Mouse (Mus musculus) hindbrain, embryonic 12.5 days (tissue): ENCODE measurements around the gene Cdc42ep5. TPM values are rescaled to one million over a fixed set of nuclear protein-coding genes. Genes with fewer than 3 reads are reported as not detected.
A peak's percentile ranks its signal among the peaks of the same experiment; 100 is the strongest.

ENCODE experiments used
- ATAC-seq: fragments of 200-750 bp; cut with Nextera tagmentation; 2 replicates; pipeline ENCODE4 v1.8.0; 2017; ENCODE audit warnings: moderate TSS enrichment; ENCODE audit not compliant: low FRiP score
- H3K27ac ChIP-seq: fragments of 300-500 bp; sonication (generic); 2 replicates; pipeline ENCODE4 v1.5.1; 2016; ENCODE audit warnings: mild to moderate bottlenecking
- H3K27me3 ChIP-seq: fragments of 300-500 bp; sonication (generic); 2 replicates; pipeline ENCODE4 v1.6.1; 2016; ENCODE audit warnings: mild to moderate bottlenecking
- H3K36me3 ChIP-seq: fragments of 300-500 bp; sonication (generic); 2 replicates; pipeline ENCODE4 v1.6.1; 2016; ENCODE audit warnings: mild to moderate bottlenecking
- H3K4me1 ChIP-seq: fragments of 300-500 bp; sonication (generic); 2 replicates; pipeline ENCODE4 v1.6.1; 2016
- H3K4me2 ChIP-seq: fragments of 300-500 bp; sonication (generic); replicated peaks from 2 replicates; pipeline ENCODE4 v1.6.1; 2016; ENCODE audit warnings: mild to moderate bottlenecking
- H3K4me3 ChIP-seq: fragments of 300-500 bp; sonication (generic); 2 replicates; pipeline ENCODE4 v1.5.1; 2016; ENCODE audit warnings: mild to moderate bottlenecking
- H3K9ac ChIP-seq: fragments of 300-500 bp; sonication (generic); 2 replicates; pipeline ENCODE4 v1.6.1; 2016; ENCODE audit warnings: mild to moderate bottlenecking, moderate library complexity
- H3K9me3 ChIP-seq: fragments of 300-500 bp; sonication (generic); replicated peaks from 2 replicates; pipeline ENCODE4 v1.6.1; 2016; ENCODE audit warnings: mild to moderate bottlenecking
- WGBS: fragments of 180-500 bp; shearing (Covaris S2); methylation state at CpG from one replicate; pipeline ENCODE4 v1.1.7; 2016; 5-methylcytosine and 5-hydroxymethylcytosine counted together
- polyA plus RNA-seq: library from polyadenylated mRNA; unstranded; fragments of >200 nt; fragmentation: Nextera tagmentation; extraction: Ambion mirVana; gene quantifications from 2 replicates; pipeline ENCODE4 v1.2.1, GENCODE M21; 2016

Gene Cdc42ep5
- polyA plus RNA-seq, 1 experiment from 2014 or later = 25.7 TPM

- 42% methylated on average over 11 of the region's 11 CpGs for WGBS
- H3K4me2 ChIP-seq = peak overlapping the region; percentile 73
- H3K4me3 ChIP-seq = peak overlapping the region; percentile 59
- peaks cover 11% of the 10 kb centered on the region; the same call in 1 of the 2 replicates for H3K27me3 ChIP-seq
- peak overlapping the region; percentile 86 for H3K9ac ChIP-seq
- H3K36me3 ChIP-seq = 0 out of 2 replicates have a peak, but pooled peaks cover 8% of the 10 kb centered on the region
- ATAC-seq = no peak
- H3K27ac ChIP-seq = peak overlapping the region; percentile 92
- H3K9me3 ChIP-seq = no peaks in the 10 kb centered on the region
- peaks cover 65% of the 10 kb centered on the region for H3K4me1 ChIP-seq
These were observed 42.4 kb downstream of the Cdc42ep5 start for GRCm38 (mm10) chr7:4122076-4122768.

GRCm38 (mm10) chr7:4119976-4120921, 44.4 kb downstream of the Cdc42ep5 start:
- H3K4me1 ChIP-seq = peaks cover 60% of the 10 kb centered on the region
- peak overlapping the region; percentile 73 for H3K4me2 ChIP-seq
- WGBS = 9% methylated on average over 15 of the region's 19 CpGs
- H3K36me3 ChIP-seq = no peaks in the 10 kb centered on the region
- no peaks in the 10 kb centered on the region for H3K9me3 ChIP-seq
- H3K27me3 ChIP-seq = peaks cover 11% of the 10 kb centered on the region; the same call in 1 of the 2 replicates
- peak overlapping the region; percentile 86 for H3K9ac ChIP-seq
- peak overlapping the region; percentile 92 for H3K27ac ChIP-seq
- ATAC-seq = peak; percentile 12
- H3K4me3 ChIP-seq = peak overlapping the region; percentile 59

DNA sequence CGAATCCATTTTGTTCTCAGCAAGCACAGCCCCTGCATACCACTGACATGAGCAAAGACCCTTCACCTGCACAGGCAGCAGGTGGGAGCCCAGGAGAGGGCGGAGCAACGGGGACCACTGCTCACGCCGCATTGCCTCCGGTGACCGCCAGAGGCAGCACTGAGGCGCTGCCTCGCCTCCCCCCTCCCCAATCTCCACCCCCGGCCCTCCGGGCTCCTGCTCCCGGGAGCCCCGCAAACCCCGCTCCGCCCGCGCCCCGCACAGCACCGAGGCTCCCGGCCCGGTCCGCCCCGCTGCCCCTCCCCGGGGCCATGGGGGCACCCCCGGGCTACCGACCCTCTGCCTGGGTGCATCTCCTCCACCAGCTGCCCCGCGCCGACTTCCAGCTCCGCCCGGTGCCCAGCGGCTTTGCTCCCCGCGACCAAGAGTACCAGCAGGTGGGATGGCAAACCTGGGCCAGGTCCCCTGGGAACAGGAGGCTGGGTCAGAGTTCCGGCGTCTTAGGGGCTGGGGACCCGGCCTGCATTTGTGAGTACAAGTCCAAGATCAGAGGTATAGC, 45.2 kb downstream of the Cdc42ep5 start, which contains the start of gene Ttyh1:
TSS of gene Ttyh1 (plus strand) at position 65 of the 559 bp plus-strand sequence.
- peak within 1 kb of the TSS; percentile 92 for H3K27ac ChIP-seq

GRCm38 (mm10) chr7:4117050-4117814, 47.4 kb downstream of the Cdc42ep5 start:
- Histone ChIP-seq H3K4me3 (no peak overlapping the region), H3K9me3 (no peaks in the 10 kb centered on the region), H3K27me3 (peaks cover 11% of the 10 kb centered on the region; the same call in 1 of the 2 replicates), H3K36me3 (no peaks in the 10 kb centered on the region), H3K4me1 (peaks cover 30% of the 10 kb centered on the region), H3K4me2 (no peak overlapping the region), H3K27ac (no peak overlapping the region), H3K9ac (no peak overlapping the region)
- WGBS = 62% methylated on average over 8 of the region's 8 CpGs
- ATAC-seq = no peak

More for the DNA sequence above, 45.2 kb downstream of the Cdc42ep5 start, which contains the start of gene Ttyh1:
- Histone ChIP-seq H3K9me3 (no peaks in the 10 kb centered on the region), H3K9ac (peak within 1 kb of the TSS; percentile 86), H3K36me3 (no peaks in the 10 kb centered on the region), H3K27me3 (peaks cover 11% of the 10 kb centered on the region; the same call in 1 of the 2 replicates), H3K4me2 (peak within 1 kb of the TSS; percentile 73), H3K4me1 (peaks cover 51% of the 10 kb centered on the region), H3K4me3 (peak within 1 kb of the TSS; percentile 59)
- ATAC-seq = no peak
- WGBS = 1% methylated on average over 23 of the region's 37 CpGs

GRCm38 (mm10) chr7:4111766-4112165, 52.9 kb downstream of the Cdc42ep5 start:
- Histone ChIP-seq H3K9ac (no peak overlapping the region), H3K9me3 (no peaks in the 10 kb centered on the region), H3K36me3 (no peaks in the 10 kb centered on the region), H3K4me3 (no peak overlapping the region), H3K27ac (peak overlapping the region; percentile 40; the same call in 1 of the 2 replicates), H3K4me1 (no peaks in the 10 kb centered on the region), H3K27me3 (no peaks in the 10 kb centered on the region), H3K4me2 (no peak overlapping the region)
- 55% methylated on average over 3 of the region's 3 CpGs for WGBS
- no peak for ATAC-seq

DNA sequence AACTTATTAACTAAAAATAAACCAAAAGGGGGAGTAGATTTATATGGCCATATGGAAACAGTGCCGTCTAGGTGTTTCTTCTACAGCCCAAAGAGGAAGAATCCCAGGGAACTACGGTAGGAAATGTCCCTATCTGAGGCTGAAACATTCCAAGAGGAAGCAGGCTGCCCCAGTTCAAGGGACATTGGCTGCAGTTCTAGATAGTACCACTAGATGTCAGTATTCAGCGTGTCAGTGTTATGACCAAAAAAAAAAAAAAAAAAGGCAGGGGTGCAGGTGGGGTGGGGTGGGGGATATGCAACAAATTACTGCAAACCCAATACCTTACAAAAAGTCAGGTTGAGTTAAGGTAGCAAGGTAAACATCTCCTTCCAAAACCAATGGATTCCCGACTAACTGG, 61.2 kb downstream of the Cdc42ep5 start:
- ATAC-seq = no peak
- H3K36me3 ChIP-seq = no peaks in the 10 kb centered on the region
- H3K4me3 ChIP-seq = no peak overlapping the region
- no peaks in the 10 kb centered on the region for H3K9me3 ChIP-seq
- H3K4me1 ChIP-seq = no peaks in the 10 kb centered on the region
- H3K27me3 ChIP-seq = no peaks in the 10 kb centered on the region
- H3K4me2 ChIP-seq = no peak overlapping the region
- WGBS = 19% methylated on average over 4 of the region's 4 CpGs
- no peak overlapping the region for H3K9ac ChIP-seq
- no peak overlapping the region for H3K27ac ChIP-seq

Other genes starting within 250 kb of the Cdc42ep5 start
- not detected in 2 replicates for gene Lilra6, start 249.4 kb downstream of the Cdc42ep5 start, polyA plus RNA-seq
- gene Lair1, start 101.7 kb downstream of the Cdc42ep5 start, polyA plus RNA-seq = 1.8 and 2.4 TPM in 2 replicates
- gene Ttyh1, start 45.5 kb downstream of the Cdc42ep5 start, polyA plus RNA-seq = 108 and 110 TPM in 2 replicates
- gene Leng8, start 27.8 kb downstream of the Cdc42ep5 start, polyA plus RNA-seq = 115 and 118 TPM in 2 replicates
- 3.6 and 4.3 TPM in 2 replicates for gene Leng9, start 14.5 kb downstream of the Cdc42ep5 start, polyA plus RNA-seq
- gene Lilra5, start 72.9 kb upstream of the Cdc42ep5 start, polyA plus RNA-seq = not detected in 2 replicates
- not detected in 2 replicates for gene Ncr1, start 172.9 kb upstream of the Cdc42ep5 start, polyA plus RNA-seq
- 0.22 and 0.40 TPM in 2 replicates for gene Gp6, start 232.9 kb upstream of the Cdc42ep5 start, polyA plus RNA-seq